17 mouse cellular contexts compared by ENCODE assay signal in the genomic region with DNA sequence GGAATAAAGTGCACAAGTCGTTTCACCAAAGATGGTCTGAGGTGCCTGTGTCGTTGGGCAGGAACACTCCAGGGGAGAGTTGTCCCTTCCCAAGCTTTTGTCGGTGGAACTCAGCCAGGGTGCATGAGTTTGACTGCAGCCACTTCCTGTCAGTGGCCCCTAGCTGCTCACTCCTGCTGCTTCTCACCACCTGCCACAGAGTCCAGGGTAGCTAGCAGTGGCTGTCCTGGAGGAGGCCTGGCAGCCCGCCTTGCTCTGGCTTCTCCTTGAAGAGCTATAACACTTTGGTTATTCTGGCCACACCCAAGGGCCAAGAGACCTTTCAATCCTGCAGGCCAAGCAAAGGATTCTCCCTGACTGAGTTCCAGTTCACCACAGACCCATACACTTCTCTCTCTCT.
"Had no signal": no experiment of that assay in that cellular context is flagged by ENCODE, and none has a peak within 500 bp of the region (broad histone marks: within the 10 kb centered on the region; RNA-seq: fewer than 3 reads in every experiment).

No protein-coding gene starts in this region.

- H3K4me1 ChIP-seq: neural tube, embryonic 12.5 days; neural tube, embryonic 13.5 days; neural tube, embryonic 15.5 days; stomach, embryonic 15.5 days had no signal

- H3K4me2 ChIP-seq: neural tube, embryonic 12.5 days; neural tube, embryonic 13.5 days; neural tube, embryonic 15.5 days; stomach, embryonic 15.5 days had no signal

- H3K9me3 ChIP-seq: neural tube, embryonic 12.5 days; neural tube, embryonic 13.5 days; neural tube, embryonic 15.5 days; stomach, embryonic 15.5 days had no signal

- H3K27ac ChIP-seq: neural tube, embryonic 12.5 days; neural tube, embryonic 13.5 days; neural tube, embryonic 15.5 days; stomach, embryonic 15.5 days; stomach, postnatal 0 days had no signal

- H3K4me3 ChIP-seq: neural tube, embryonic 12.5 days; neural tube, embryonic 13.5 days; neural tube, embryonic 15.5 days; stomach, embryonic 15.5 days had no signal

- H3K27me3 ChIP-seq: stomach, embryonic 15.5 days had no signal

- H3K36me3 ChIP-seq: neural tube, embryonic 12.5 days; neural tube, embryonic 13.5 days; neural tube, embryonic 15.5 days; stomach, embryonic 15.5 days had no signal

- H3K9ac ChIP-seq: neural tube, embryonic 12.5 days; neural tube, embryonic 13.5 days; neural tube, embryonic 15.5 days; stomach, embryonic 15.5 days had no signal

- DNase-seq: retina, postnatal 1 day; right cerebral cortex, adult 18-20 months; right cerebral cortex, postnatal 14 days; right cerebral cortex, postnatal 25 days; right cerebral cortex, postnatal 4 days; spleen, adult 18-20 months; thymus, adult 18-20 months; thymus, adult 2 months; thymus, postnatal 14 days; thymus, postnatal 25 days; thymus, postnatal 36 days; thymus, postnatal 4 days had no signal
